Mouse (Mus musculus) monocyte, adult 2 months (primary cell): ENCODE measurements around the gene Gm13090.

Experiments
- DNase-seq, 2 experiments: peaks; one replicate each; pipeline ENCODE4 v3.0.0; 2022; ENCODE audit warnings: low spot score in 2 of 2, low read depth in 1 of 2

Gene Gm13090

DNA sequence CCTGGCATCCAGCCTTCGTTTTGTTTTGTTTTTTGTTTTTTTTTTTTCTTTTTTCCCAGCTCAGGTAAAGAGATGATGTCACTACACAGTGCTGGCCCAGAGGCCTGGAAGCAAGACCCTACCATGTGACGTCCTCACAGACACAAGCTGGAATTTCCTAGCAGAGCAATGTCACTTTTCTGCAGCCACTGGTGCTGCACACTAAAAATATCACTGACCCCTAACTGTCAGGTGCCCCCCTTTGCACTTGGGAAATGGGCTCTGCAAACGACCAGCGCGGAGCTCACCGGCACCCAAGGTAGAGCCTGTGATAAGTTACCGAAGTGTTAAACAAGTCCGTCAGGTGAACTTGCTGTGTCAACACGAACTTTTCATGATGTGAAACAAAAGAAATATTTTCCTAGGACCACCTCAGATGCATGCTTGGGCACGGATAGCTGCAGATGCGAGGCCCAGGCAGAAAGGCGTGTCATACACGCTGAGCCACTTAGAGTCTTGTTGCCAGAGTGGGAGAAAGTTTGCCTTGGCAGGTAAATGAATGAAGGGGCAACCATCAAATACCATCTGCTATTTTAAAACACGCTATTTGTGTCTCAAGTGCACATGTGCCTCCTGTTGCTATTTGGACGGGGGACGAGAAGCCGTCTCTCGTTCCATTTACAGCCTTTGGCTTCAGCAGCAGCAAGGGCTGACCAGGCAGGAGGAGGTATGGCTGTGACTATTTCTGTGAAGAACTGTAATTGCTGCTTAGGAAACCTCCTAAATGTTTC lies 7.1 kb downstream of the Gm13090 start:
- DNase-seq: no peak

DNA sequence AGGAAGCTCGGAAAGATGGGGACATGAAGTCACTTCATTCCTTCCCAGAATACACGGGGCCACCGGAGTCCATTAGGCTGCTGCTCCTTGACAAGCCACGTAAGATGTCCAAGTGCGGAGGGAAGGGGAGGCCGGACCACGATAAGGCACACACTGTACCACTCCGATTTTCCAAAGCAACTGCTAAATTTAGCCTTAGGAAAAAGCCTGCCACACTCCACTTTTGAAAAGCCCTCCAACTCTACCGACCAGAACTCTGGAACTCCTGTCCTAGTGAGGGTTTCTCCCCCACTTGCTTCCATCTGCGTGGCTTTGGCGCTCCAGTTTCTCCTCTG lies 7.7 kb downstream of the Gm13090 start:
- no peak for DNase-seq

DNA sequence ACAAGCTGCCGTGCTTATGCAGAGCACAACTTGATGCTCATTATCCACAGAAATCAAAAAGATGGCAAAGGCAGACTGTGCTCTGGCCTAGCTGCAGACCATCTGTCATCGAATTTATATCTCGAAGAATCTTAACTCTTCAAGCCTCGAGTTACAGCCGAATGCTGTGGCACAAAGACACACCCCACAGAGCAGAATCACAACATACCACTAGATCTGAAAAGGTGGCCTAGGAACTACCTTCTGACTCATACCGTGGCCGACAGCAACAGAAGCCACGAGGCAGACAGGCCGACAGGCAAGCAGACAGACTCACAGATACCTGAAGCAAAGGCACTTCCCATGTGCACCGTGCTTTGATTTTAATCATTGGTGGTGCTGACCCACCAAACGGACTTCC lies 14.3 kb downstream of the Gm13090 start:
- DNase-seq: no peak

DNA sequence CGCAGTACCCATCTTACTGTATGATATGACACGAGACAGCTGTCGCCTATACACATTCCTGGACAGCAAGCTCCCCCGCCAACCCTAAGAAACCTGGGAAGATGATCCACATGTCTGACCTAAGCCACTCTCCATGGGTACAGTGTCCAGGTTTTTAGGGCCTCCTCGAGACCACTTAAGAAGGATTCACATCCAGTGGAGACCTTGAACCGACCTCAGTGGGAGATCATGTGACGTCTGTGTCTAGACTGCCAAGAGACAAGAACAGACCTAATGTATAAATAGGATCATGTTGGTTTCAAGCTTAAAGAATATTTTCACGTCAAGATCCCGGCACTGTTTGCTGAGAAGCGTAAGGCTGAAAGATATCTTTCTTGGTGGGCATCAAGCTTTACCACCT lies 14.8 kb downstream of the Gm13090 start:
- no peak for DNase-seq

DNA sequence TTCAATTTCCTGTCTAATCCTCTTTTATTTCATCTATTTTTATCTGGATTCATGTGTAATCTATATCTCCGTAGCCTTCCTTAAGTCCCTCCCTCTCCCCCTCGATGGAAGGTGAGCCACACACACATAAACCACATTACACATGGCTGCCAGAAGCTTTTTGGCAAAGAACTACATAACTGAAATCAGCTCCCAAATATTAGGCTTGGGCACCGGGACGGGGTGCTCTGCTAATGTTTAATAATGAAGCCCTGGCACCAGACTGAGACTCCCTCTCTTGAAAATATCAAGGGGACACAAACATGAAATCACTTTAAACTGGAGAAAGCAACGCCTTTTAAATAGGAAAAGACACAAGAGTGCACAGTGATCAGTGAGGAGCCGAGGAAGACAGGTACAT lies 16.5 kb downstream of the Gm13090 start:
- DNase-seq: no peak

DNA sequence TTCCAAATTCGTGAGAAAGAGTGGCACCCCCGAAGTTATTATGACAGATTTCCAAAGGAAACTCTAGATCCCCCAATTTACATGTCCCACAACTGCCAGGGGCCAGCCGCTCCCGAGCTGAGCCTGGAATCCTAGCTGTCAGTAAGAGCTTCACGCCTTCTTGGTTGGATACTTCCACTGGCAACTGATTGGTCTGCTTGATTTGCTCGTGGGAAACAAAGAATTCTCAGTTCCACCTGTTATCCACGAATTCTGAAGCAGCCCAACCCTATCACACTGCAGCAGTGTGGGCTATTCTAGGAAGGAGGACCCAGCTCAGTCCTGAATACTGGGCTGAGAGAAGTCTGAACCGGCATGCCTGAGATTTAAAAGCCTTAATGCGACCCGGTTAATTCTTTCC lies 17.1 kb downstream of the Gm13090 start:
- no peak for DNase-seq

DNA sequence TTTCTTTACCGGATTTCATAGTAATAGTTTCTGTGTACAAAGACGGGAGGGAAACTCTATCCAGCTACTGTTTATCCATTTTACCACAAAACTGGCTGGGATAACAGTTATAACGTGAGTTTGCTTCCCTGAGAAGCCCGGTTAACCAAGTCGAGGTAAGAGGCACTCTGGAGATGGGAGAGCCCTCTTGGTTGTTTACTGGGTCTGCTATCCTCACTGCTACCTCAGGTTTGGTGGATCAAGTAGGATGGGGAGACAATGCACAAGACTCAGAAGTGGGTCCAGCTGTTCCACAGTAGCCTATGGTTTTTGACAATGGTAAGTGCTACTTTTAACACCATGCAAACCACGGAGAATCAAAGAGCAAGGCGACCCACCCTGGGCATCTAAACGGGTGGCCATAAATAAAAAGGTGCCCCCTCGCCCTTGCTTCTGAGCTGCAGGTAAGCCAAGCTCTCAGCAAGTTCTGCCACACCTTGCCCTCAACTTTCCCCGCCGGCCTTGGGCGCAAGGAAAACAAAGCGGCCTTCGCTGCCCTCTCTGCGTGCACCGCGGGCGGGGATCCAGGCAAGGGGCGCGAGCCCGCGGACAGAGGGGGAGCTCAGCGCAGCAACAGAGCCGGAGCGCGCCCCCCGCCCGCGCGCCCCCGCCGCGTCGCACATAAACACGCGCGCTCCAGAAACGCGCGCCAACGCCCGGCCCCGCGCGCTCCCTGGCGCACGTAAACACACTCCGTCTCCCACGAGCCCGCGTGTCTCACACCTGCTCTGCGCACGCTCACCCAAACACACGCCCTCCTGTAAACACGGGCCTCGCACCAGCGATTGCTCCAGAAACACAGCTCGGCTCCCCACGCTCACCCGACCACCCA lies 18.0 kb downstream of the Gm13090 start:
- no peak for DNase-seq

DNA sequence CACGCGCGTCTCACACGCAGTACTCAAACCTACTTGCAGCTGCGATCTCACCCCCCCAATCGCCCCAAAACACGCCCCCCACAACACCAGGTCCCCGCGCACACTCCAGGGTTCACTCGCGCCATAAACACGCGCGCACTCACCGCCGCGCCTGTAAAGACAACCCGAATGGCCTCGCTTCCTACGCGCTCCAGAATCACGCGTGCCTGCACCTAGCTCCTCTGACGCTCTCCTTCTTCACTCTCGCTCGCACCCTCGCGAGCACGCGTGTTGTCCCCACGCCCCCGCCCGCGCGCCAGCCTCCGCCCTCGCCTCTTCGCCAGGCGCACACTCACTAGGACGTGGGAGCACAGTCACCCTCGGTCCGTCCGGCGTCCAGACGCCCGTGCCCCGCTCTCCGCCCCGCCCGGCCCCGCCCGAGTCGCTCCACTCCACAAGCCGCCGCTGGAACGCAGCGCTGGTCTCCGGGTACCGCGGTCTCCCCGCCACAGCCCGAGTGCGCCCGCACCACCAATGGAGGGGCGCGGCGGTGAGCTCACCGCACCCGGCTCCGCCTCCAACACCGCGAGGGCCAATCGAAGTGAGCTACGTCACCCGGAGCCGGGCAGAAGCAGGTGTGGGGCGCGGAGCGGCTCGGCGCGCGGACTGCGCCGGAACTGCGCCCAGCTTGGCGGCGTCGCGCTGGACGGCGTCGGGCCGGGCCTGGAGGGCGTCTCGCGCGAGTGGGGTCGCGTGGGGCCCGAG lies 18.8 kb downstream of the Gm13090 start:
- DNase-seq: no peak

DNA sequence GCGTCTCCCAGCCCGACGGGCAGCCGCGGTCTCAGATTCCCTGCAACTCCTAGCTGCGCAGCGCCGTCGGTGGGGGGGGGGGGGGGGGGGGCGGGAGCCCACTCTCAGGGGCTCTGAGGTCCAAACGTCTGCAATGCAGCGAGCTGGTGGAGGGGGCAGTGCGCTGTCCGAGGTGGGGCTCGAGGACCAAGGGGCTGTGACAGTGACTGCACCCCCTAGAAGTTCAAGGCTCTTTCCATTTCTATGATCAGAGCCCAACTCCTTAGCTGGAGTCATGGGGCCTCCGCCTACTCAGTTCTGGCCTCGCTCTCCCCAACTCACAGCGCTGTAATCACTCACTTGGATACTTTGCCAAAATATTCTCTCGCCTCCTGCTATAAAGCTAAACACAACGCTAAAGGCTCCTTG lies 19.5 kb downstream of the Gm13090 start:
- no peak for DNase-seq

DNA sequence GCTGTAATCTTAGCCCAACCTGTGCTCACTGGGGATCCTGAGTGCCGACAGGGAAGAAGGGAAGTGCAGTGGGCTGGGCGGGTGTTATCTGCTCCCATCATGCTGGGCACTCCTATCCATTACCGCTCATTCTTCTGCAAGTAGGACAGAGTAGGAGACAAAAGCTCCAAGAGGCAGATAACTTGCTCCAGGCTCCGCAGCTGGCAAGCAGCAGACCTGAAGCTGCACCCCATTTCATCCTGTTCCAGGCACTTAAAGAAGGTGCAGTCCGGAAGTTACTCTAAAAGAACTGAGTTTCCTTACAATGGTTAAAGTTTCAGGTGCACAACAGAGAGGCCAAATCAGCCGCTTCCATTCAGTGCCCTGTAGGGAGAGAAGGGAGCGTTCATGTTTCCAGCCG lies 21.9 kb downstream of the Gm13090 start:
- no peak for DNase-seq

DNA sequence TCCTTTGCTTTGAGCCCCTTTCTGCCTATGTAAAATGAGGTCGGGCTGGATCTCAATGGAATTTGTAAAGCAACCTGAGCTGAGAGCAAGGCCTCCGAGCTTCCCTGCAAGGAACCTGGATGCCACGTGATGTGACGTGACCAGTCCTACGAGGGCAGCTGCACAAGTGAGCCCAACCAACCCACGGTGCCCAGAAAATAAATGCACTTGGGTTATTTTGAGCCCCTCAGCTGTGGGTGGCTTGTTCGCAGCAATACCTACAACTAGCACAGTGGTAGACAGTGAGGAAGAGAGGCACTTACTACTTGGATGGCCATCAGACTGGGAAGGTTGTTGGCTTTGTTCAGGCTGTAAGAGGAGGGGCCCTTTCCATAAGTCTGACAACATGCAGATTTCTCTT lies 25.2 kb downstream of the Gm13090 start:
- DNase-seq: no peak

DNA sequence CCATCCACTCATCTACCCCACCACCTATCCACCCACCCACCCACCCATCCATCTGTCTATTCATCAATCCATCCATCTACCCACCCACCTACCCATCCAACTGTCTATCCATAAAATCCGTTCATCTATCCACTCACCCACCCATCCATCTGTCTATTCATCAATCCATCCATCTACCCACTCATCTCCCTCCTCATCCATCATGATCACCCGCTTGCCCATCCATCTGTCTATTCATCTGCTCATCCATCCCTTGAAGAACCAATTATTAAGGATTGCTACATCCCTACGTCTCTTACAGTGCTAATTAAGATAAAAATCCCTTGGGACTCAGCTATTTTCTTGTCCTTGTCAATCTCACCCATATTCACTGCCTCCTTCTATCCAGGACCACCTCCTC lies 29.5 kb downstream of the Gm13090 start:
- DNase-seq: no peak

DNA sequence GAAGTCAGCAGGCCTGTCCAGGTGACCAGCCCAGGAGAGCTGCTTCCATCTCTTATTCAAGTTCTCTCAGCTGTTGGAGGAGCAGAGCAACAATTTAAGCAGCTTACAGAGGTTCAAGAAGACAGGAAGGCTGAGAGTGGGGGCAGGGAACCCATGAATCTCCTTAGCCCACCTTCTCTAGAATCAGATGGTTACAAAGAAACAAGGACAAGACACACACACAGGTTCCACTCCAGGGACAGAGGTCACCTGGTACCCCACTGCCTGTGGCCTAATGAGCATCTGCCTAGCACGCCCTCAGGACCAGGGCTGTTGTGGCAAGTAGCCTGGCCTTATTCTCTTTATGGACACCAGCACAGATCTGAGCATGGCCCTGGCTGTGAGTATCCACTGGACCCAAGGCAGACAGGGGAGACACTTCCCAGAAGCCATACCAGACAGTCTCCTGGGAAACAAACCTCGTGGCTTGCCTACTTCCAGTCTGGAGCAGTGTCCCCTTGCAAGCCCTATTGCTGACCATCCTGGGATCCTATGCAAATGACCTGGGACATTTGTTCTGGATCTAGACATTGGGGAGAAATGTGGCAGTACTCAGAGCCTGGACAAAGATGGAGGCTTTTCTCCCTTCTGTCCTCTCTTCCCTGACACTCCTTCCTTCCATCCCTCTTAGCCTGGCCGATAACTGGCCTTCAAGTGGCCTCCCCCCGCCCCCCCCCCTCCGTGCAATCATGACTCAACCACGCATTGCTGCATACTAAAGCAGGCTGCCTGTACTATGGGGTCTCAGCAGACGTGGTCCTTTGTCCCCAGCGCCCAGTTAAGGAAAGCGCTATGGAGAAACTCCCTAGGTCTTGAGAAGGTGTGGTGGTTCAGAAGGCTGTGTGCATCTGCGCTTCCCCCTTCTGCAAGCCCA lies 38.5 kb downstream of the Gm13090 start:
- no peak for DNase-seq

DNA sequence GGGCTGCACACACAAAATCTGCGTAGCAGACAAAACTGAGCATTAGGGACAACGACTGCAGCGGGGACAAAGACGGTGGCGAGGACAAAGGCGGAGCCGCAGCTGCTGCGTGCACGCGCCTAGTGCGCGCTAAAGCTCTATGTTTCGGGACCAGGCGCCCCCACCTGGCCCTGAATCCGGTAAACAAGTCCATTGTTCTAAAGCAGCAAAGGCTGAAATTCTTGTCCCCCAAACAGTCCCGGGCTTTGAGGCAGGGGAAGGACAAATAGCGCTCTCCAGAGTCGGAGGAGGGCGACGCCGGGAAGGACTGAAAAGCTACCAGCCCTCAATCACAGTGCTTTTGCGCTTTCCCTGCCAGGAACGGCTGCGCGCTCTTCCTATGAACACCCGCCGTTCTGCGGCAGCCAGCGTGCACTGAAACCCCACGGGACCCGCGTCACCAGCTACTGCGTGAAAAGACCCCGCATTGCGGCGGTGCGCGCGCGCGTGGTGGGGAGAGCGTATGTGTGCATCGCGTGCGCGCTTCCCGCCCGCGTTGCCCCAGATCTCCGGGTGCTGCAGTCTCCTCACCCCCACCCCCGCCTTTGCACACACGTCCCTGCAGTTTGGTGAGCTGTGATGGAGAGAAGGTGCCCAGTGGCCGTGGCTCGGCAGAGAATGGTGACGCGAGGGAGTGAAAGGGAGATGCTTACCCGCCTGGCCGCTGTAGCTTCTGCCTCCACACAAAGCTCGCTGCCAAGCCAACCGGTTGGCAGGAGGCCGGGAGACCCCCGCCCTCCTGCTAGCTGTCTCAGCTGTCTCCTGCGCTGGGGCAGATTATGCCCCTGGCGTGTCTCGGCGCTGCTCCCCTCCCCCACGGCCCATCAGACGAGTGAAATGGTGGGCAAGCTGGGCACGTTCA lies 39.5 kb downstream of the Gm13090 start:
- DNase-seq: no peak

DNA sequence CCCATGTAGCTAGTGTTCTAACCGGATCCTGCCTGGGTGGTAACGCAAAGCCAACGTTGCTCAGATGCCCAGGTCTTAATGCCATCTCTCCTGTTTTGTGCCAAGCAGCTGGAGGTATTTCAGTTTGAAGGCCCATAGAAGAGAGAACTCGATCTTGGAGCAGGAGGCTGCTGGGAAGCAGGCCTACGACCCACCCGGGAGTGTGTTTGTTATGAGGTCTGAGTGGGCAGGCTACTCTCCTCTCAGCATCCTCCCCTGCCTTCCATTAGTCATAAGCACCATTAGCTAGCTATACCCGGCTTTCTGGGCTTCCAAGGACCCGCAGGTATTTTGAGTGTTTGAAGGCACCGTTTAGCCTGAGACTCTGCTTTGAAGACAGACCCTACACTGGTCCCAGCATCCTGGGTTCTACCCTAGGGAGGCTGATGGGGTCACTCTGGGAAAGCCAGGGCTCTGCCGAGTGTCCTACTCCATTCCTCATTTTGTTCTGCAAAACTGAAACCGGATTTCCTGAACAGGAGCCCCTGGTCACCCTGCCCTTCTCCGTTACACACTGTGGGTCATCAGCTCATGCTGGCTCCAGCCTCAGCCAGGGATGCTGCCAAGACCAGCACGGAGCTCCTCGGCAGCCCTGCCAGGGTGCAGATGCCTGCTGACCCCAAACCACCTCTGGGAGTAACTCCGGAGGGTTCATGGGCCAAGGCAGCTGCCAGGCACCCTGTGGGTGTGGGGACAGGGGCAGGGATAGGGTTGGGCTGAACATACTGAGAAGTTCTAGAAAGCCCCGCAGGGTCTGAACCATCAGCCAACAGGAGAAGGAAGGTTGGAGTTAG lies 40.6 kb downstream of the Gm13090 start:
- DNase-seq: no peak

DNA sequence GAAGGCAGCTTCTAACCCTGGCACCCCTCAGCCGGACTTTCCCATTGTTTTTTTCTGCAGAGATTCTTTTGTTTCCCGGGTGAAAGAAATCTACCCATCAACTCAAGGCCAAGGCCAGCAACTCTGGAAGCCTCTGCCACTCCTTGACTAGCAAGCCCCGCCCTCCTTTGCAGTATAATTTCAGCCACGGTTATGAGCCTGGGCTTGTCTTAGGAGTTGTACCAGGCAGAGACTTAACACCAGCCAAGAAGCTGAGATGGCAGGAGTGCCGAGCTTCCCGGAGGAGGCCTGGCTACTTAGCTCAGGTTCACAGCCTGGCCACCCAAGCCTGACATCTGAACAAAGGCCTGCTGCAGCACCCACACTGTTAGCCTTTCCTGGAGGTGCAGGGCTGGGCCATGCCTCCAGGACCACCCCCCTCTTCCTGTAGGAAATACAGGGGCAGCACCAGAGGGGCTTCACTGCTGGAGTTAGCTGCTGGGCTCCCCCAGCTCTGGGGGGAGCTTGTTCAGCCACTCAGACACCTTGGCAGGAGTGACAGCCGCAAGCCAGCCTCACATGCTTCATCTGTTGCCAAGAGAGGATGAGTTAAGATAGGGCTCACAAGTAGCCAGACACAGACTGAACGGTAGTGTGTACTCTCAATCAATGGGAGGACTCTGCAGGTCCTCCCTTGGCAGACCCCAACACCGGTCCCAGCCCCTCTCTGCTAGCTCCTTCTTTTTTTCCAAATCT lies 41.6 kb downstream of the Gm13090 start:
- no peak for DNase-seq

DNA sequence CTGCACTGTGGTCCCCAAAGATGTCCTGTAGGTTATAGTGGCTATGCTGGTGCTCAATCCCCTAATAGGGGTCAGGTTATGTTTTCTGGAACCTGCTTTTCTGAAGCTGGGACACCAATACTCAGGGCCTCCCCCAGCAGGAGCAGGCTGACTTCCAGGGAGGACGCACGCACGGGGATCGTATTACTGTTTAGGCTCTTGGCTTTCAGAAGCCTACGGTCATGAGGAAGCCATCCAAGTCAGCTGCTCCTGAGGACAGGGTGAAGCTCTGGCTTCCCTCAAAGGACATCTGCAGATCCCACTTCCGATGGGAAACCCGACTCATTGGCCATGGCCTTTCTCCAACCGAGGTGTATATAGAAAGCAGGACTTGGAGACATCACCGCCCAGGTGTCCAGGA lies 43.1 kb downstream of the Gm13090 start:
- DNase-seq: no peak

DNA sequence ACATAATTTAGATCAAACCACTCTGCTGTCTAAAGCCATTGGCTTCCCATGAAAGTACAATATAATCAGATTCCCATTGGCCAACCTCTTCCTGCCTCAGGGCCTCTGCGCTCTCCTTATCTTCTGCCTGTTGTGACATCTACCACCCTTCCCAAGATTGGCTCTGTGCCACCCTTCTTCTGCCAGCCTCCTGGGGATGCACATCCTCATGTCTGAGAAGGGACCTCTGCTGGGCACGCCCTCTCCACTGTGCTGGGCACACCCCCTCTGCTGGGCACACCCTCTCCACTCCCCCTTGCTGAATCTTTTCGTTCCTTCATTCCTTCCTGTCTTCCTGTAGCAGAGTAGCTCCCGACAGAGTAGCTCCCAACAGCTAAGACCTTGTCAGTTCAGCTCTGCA lies 44.4 kb downstream of the Gm13090 start:
- no peak for DNase-seq
